Mouse (Mus musculus) liver, postnatal 0 days (tissue): Measurements from ENCODE around the gene Gm45837. TPM values are rescaled to one million over a fixed set of nuclear protein-coding genes. Genes with fewer than 3 reads are reported as not detected.

Source experiments
- ATAC-seq: fragments of 200-750 bp; cut with Nextera tagmentation; 2 replicates; pipeline ENCODE4 v1.8.0; 2017; ENCODE audit warnings: mild to moderate bottlenecking, moderate library complexity
- DNase-seq: peaks from one replicate; pipeline ENCODE4 v3.0.0-alpha.2; 2016
- H3K27ac ChIP-seq: fragments of 300-500 bp; sonication (generic); 2 replicates; pipeline ENCODE4 v1.5.1; 2014; ENCODE audit warnings: antibody characterized with exemption, moderate library complexity, mild to moderate bottlenecking, low read depth
- H3K27me3 ChIP-seq: fragments of 300-500 bp; sonication (generic); 2 replicates; pipeline ENCODE4 v1.6.1; 2014; ENCODE audit warnings: low read length, control low read depth, mixed read lengths; ENCODE audit not compliant: insufficient read depth
- H3K36me3 ChIP-seq: fragments of 300-500 bp; sonication (generic); replicated peaks from 2 replicates; pipeline ENCODE4 v1.6.1; 2014; ENCODE audit warnings: mild to moderate bottlenecking, control low read depth, low read length, moderate library complexity, mixed read lengths; ENCODE audit not compliant: insufficient read depth
- H3K4me1 ChIP-seq: fragments of 300-500 bp; sonication (generic); 2 replicates; pipeline ENCODE4 v1.6.1; 2014; ENCODE audit warnings: antibody characterized with exemption, mild to moderate bottlenecking, control low read depth; ENCODE audit not compliant: insufficient read depth
- H3K4me2 ChIP-seq: fragments of 300-500 bp; sonication (generic); 2 replicates; pipeline ENCODE4 v1.6.1; 2014; ENCODE audit warnings: low read depth, mild to moderate bottlenecking, low read length, moderate library complexity, mixed read lengths
- H3K4me3 ChIP-seq: fragments of 300-500 bp; sonication (generic); 2 replicates; pipeline ENCODE4 v1.5.1; 2014; ENCODE audit warnings: low read depth, low read length
- H3K9ac ChIP-seq: fragments of 300-500 bp; sonication (generic); replicated peaks from 2 replicates; pipeline ENCODE4 v1.6.1; 2014; ENCODE audit warnings: mild to moderate bottlenecking, moderate library complexity
- H3K9me3 ChIP-seq: fragments of 300-500 bp; sonication (generic); 2 replicates; pipeline ENCODE4 v1.6.1; 2016; ENCODE audit warnings: mild to moderate bottlenecking, control low read depth, low read length, mixed read lengths
- CTCF ChIP-seq: sonication (generic); IDR thresholded peaks from 2 replicates; pipeline ENCODE4 v1.5.1; 2016; ENCODE audit warnings: antibody characterized with exemption, low read depth
- EP300 ChIP-seq: IDR thresholded peaks from 2 replicates; pipeline ENCODE4 v1.6.1; 2016; ENCODE audit warnings: antibody characterized with exemption, low read depth, mild to moderate bottlenecking
- WGBS: fragments of 180-500 bp; shearing (Covaris S2); extraction: QIAGEN DNeasy Blood & Tissue Kit; methylation state at CpG from one replicate; pipeline ENCODE4 v1.1.7; 2014; ENCODE audit not compliant: insufficient replicate concordance; 5-methylcytosine and 5-hydroxymethylcytosine counted together
- polyA plus RNA-seq: library from polyadenylated mRNA; unstranded; fragments of >200 nt; fragmentation: Nextera tagmentation; extraction: Ambion mirVana; gene quantifications from 2 replicates; pipeline ENCODE4 v1.2.1, GENCODE M21; 2015

Gm45837 gene
- polyA plus RNA-seq, 1 experiment from 2014 or later: not detected

DNA sequence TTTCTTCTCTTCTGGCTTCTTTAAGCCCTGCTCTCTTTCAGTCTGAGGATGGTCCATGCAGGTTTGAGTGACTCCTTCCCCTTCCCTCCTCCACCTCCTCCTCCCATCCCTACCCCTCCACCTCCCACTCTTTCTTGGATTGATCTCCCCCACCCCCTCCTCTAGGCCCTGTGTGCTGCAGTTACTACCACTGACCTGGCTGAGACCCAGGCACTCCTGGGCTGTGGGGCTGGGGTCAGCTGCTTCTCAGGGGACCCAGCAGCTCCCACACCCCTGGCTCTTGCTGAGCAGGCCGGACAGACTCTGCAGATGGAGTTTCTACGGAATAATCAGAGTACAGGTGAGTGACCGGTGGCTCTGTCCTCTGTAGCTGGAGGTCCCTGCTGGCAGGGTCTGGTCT, 16.1 kb upstream of the Gm45837 start:
- Histone ChIP-seq H3K27me3 (no peaks in the 10 kb centered on the region), H3K9ac (0 out of 2 replicates have a peak overlapping the region, but pooled peaks have one; percentile 2), H3K4me2 (no peak overlapping the region), H3K9me3 (no peaks in the 10 kb centered on the region), H3K4me3 (no peak overlapping the region), H3K4me1 (no peaks in the 10 kb centered on the region), H3K27ac (peak overlapping the region; percentile 29; the same call in 1 of the 2 replicates), H3K36me3 (peaks cover 79% of the 10 kb centered on the region)
- ATAC-seq: no peak
- DNase-seq: no peak
- TF ChIP-seq CTCF (no peak), EP300 (no peak)
- WGBS: 81% methylated on average over 3 of the region's 3 CpGs

DNA sequence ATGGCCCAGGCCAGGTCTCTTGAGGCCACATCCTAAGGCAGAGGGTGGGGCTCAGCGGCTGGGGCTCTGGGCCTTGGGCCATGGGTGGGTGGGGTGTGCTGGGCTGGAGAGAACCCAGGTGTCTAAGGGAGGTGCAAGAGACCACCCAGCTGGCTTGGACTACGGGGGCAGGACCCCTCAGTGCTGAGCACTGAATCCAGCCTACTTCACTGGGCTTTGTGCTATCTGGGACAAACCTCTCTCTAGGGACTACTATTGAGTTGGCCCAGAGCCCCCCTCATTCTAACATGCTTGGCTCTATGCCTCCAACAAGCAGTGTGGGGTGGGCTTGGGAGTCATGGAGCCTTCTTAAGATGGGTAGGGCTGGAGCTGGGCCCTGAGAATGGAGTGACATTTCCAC, 15.2 kb upstream of the Gm45837 start:
- Histone ChIP-seq H3K4me2 (no peak overlapping the region), H3K27me3 (no peaks in the 10 kb centered on the region), H3K9me3 (no peaks in the 10 kb centered on the region), H3K27ac (no peak overlapping the region), H3K4me1 (no peaks in the 10 kb centered on the region), H3K36me3 (peaks cover 76% of the 10 kb centered on the region), H3K4me3 (no peak overlapping the region), H3K9ac (no peak overlapping the region)
- DNase-seq: no peak
- 80% methylated on average over 2 of the region's 2 CpGs for WGBS
- no peak for TF ChIP-seq EP300
- no peak for TF ChIP-seq CTCF
- ATAC-seq: no peak

DNA sequence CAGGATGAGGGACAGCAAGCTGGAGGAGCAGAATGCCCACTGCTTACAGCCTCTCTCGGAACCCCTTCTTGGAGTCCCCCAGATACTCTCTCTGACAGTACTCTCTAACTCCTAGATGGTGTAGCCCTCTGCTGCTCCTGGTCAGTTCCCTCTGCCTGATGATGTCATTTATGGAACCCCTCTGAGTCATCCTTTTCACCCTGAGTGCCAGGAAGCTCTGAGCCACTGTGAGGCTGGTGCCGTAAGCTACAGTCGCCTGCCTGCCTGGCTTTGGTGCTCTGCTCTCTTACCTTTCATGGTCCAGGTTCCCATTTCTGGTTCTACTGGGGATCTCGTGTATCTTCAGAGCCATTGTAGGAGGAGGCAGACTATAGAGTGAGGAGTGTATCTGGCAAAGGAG, 13.5 kb upstream of the Gm45837 start:
- no peak overlapping the region for H3K4me2 ChIP-seq
- WGBS: 86% methylated on average over 4 of the region's 4 CpGs
- H3K4me1 ChIP-seq: no peaks in the 10 kb centered on the region
- no peak for TF ChIP-seq CTCF
- H3K9ac ChIP-seq: no peak overlapping the region
- no peak overlapping the region for H3K4me3 ChIP-seq
- no peak overlapping the region for H3K27ac ChIP-seq
- DNase-seq (no peak), ATAC-seq (no peak)
- peaks cover 79% of the 10 kb centered on the region for H3K36me3 ChIP-seq
- no peaks in the 10 kb centered on the region for H3K27me3 ChIP-seq
- H3K9me3 ChIP-seq: no peaks in the 10 kb centered on the region

DNA sequence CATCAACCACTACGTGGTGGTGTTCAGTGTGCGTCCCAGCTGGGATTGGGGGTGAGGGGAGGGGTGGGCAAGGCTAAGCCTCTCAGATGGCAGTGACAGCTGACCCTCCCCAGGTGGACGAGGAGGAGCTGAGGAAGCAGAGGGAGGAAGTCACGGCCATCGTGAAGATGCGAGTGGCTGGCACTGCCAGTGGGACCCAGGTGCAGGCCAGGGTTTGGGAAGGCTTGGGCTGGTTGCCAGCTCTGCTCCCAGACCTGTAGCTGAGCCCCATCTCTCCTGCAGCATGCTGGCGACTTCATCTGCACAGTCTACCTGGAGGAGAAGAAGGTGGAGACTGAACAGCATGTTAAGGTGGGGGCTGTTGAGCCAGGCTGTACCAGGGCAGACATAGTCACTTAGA, 9.2 kb upstream of the Gm45837 start:
- WGBS: 83% methylated on average over 7 of the region's 7 CpGs
- no peaks in the 10 kb centered on the region for H3K4me1 ChIP-seq
- no peaks in the 10 kb centered on the region for H3K27me3 ChIP-seq
- DNase-seq: no peak
- H3K27ac ChIP-seq: no peak overlapping the region
- TF ChIP-seq CTCF (no peak), EP300 (no peak)
- H3K9me3 ChIP-seq: no peaks in the 10 kb centered on the region
- H3K36me3 ChIP-seq: peaks cover 83% of the 10 kb centered on the region
- H3K9ac ChIP-seq: no peak overlapping the region
- H3K4me2 ChIP-seq: no peak overlapping the region
- no peak for ATAC-seq
- H3K4me3 ChIP-seq: no peak overlapping the region

DNA sequence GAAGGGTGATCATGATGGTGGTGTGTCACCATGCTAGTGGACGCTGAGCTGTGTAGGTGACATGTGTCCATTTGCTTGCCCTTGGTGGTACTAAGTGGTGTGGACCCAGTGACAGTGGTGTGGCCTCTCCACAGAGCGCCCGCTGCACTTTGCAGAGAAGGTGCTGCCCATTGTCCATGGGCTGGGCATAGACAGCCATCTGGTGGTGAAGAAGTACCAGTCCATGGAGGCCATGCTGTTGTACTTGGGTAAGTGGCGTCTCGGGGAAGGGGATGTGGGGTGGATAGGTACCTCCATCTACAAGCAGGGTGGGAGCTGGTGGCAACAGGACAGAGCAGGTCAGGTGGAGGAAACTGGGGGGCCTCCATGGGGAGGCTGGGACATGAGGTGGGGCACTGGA, 6.9 kb upstream of the Gm45837 start:
- TF ChIP-seq EP300 (no peak), CTCF (peak; percentile 47)
- Histone ChIP-seq H3K36me3 (peaks cover 80% of the 10 kb centered on the region), H3K4me1 (no peaks in the 10 kb centered on the region), H3K9ac (no peak overlapping the region), H3K27me3 (no peaks in the 10 kb centered on the region), H3K4me2 (no peak overlapping the region), H3K9me3 (no peaks in the 10 kb centered on the region), H3K4me3 (no peak overlapping the region), H3K27ac (no peak overlapping the region)
- DNase-seq (no peak), ATAC-seq (no peak)
- 87% methylated on average over 5 of the region's 5 CpGs for WGBS

DNA sequence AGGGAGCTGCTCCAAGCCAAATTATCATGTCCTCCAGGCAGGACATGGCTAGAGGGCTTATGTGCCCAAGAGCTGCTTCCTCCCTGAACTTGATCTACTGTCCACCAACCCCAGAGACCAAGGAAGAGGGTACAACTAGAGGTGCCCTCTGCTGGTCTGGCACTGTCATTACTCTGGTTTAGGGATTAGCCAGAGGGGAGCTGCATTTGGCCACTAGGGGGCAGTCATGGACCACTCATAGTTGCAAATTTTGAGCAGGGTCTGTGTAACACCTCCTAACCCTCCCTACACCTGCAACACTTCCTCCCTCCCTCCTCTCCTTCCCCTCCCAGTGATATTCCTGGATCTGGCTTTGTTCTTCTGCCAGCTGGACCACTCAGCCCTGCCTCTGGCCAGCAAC, 2.1 kb downstream of the Gm45837 start:
- ATAC-seq: peak; percentile 72
- DNase-seq: peak; percentile 89
- no peak overlapping the region for H3K4me2 ChIP-seq
- peaks cover 34% of the 10 kb centered on the region for H3K36me3 ChIP-seq
- H3K4me3 ChIP-seq: no peak overlapping the region
- no peaks in the 10 kb centered on the region for H3K4me1 ChIP-seq
- H3K9me3 ChIP-seq: no peaks in the 10 kb centered on the region
- no peaks in the 10 kb centered on the region for H3K27me3 ChIP-seq
- H3K9ac ChIP-seq: no peak overlapping the region
- no peak overlapping the region for H3K27ac ChIP-seq
- no peak for TF ChIP-seq EP300
- TF ChIP-seq CTCF: peak; percentile 99

DNA sequence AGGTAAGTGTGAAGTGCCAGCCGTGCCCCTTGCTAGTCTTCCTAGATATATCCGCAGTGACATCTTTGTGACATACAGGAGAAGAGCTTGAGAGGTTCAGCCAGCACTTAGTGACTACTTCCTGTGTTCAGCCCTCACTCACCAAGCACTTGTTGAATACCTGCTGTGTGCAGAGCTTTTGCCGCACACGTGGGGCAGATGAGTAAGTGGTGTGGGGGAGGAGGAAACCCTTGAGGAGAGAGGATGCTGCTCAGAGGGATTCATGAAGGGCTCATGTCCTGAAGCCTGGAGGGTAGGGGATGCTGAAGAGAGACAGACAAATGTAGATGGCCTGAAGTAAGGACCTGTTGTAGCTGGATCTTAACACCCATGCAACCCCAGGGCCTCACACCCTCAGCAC, 3.5 kb downstream of the Gm45837 start:
- no peak overlapping the region for H3K27ac ChIP-seq
- H3K9ac ChIP-seq: no peak overlapping the region
- 68% methylated on average over 4 of the region's 4 CpGs for WGBS
- no peaks in the 10 kb centered on the region for H3K4me1 ChIP-seq
- peaks cover 25% of the 10 kb centered on the region for H3K36me3 ChIP-seq
- no peak overlapping the region for H3K4me3 ChIP-seq
- DNase-seq (no peak), ATAC-seq (no peak)
- TF ChIP-seq EP300 (no peak), CTCF (no peak)
- no peaks in the 10 kb centered on the region for H3K9me3 ChIP-seq
- no peak overlapping the region for H3K4me2 ChIP-seq
- H3K27me3 ChIP-seq: no peaks in the 10 kb centered on the region
